Mouse (Mus musculus) olfactory bulb, adult 2 months (tissue): ENCODE measurements at regions not wholly inside any gene's neighbourhood (a gene's known extent, or its start where the extent isn't known, plus 50 kb on each side); places are given as distances from the start of the nearest gene placed in this dataset.

Experiments
- CTCF ChIP-seq: fragments of 200-500 bp; IDR thresholded peaks from 2 replicates; pipeline ENCODE4 v1.5.1; 2012; ENCODE audit warnings: low read depth, mild to moderate bottlenecking, low read length, moderate library complexity; ENCODE audit not compliant: insufficient read depth
- POLR2A ChIP-seq: fragments of 200-500 bp; IDR thresholded peaks from 2 replicates; pipeline ENCODE4 v1.6.1; 2012; ENCODE audit warnings: mild to moderate bottlenecking, low read depth, low read length, moderate library complexity; ENCODE audit not compliant: insufficient read depth

DNA sequence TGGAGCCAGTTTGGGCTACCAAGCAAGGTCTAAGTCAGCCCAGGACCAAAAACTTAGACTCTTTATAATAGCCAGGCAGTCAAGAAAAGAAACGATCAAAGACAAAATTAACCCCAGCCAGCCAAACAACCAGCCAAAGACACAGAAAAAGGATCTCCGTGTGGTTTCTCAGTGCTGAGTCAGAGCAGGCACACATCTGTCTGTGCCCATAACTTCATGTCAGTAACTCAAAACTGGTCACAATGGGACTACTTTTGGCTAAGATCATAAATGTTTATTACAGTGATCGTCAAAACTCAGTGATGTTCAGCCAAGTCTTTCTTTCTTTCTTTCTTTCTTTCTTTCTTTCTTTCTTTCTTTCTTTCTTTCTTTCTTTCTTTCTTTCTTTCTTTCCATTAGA is 195.6 kb upstream of the Tmpo start:
- TF ChIP-seq POLR2A (no peak), CTCF (no peak)
